Mouse (Mus musculus) adrenal gland, postnatal 4 days (tissue): ENCODE results near the gene Rbm28. TPM values are rescaled to one million over a fixed set of nuclear protein-coding genes. Genes with fewer than 3 reads are reported as not detected.
A peak's percentile ranks its signal among the peaks of the same experiment; 100 is the strongest.

ENCODE experiments used
- DNase-seq, 2 experiments: peaks; one replicate each; pipeline ENCODE4 v3.0.0; 2021 to 2022; ENCODE audit warnings: low spot score in 2 of 2, mixed read lengths in 2 of 2
- long read RNA-seq, 2 experiments: library from polyadenylated mRNA; stranded (forward); transcript quantifications; one replicate each; pipeline ENCODE4 v2.0.0; 2021
- total RNA-seq, 2 experiments: library from RNA; stranded (reverse); gene quantifications; 2 replicates each; pipeline ENCODE4 v1.2.3; 2021

Rbm28 gene
- total RNA-seq = 10 to 100 TPM; 32.5 to 33.7 TPM
- long read RNA-seq, experiment 1, full-length matches to known transcripts = 9 of 12 reads
- long read RNA-seq, experiment 1, partial matches to known transcripts = 1 of 12 reads
- long read RNA-seq, experiment 1, other reads (novel, unspliced or antisense) = 2 of 12 reads
- long read RNA-seq, experiment 2, full-length matches to known transcripts = 36 of 46 reads
- long read RNA-seq, experiment 2, partial matches to known transcripts = 2 of 46 reads
- long read RNA-seq, experiment 2, other reads (novel, unspliced or antisense) = 8 of 46 reads

GRCm38 (mm10) chr6:29164314-29165244 is at the start of gene Rbm28:
Gene Rbm28 (minus strand): TSS chr6:29165006.
- peak; percentile 36 to 68 for DNase-seq

GRCm38 (mm10) chr6:29214245-29214644 is 49.4 kb upstream of the Rbm28 start:
- no peak for DNase-seq

- no peak for DNase-seq
These were observed 48.6 kb upstream of the Rbm28 start for GRCm38 (mm10) chr6:29213436-29213835.

GRCm38 (mm10) chr6:29211806-29212492 is 47.1 kb upstream of the Rbm28 start:
- peak; percentile 64 to 65 for DNase-seq

GRCm38 (mm10) chr6:29211146-29211545 is 46.3 kb upstream of the Rbm28 start:
- DNase-seq = no peak

- no peak for DNase-seq
These were observed 45.6 kb upstream of the Rbm28 start for GRCm38 (mm10) chr6:29210231-29210936.

- no peak for DNase-seq
These were observed 43.4 kb upstream of the Rbm28 start for GRCm38 (mm10) chr6:29208178-29208577.

- DNase-seq = no peak
These were observed 42.2 kb upstream of the Rbm28 start for GRCm38 (mm10) chr6:29207017-29207416.

- DNase-seq = no peak
These were observed 41.2 kb upstream of the Rbm28 start for GRCm38 (mm10) chr6:29206006-29206405.

- DNase-seq = no peak
These were observed 40.3 kb upstream of the Rbm28 start for GRCm38 (mm10) chr6:29204932-29205614.

- no peak for DNase-seq
These were observed 39.2 kb upstream of the Rbm28 start for GRCm38 (mm10) chr6:29203861-29204585.

- no peak for DNase-seq
These were observed 38.3 kb upstream of the Rbm28 start for GRCm38 (mm10) chr6:29203096-29203495.

GRCm38 (mm10) chr6:29201988-29202387 is 37.2 kb upstream of the Rbm28 start:
- no peak for DNase-seq

GRCm38 (mm10) chr6:29201341-29201740 is 36.5 kb upstream of the Rbm28 start:
- no peak for DNase-seq

GRCm38 (mm10) chr6:29200496-29200895 is 35.7 kb upstream of the Rbm28 start:
- DNase-seq = no peak

GRCm38 (mm10) chr6:29199223-29199855 is 34.5 kb upstream of the Rbm28 start:
- no peak for DNase-seq

GRCm38 (mm10) chr6:29198309-29199222 is 33.8 kb upstream of the Rbm28 start:
- DNase-seq = peak; percentile 62 to 87
